Mouse (Mus musculus) CD4-positive naive resting alpha-beta T cell, adult 76 days (primary cell): ENCODE measurements around the gene Cphx1. TPM values are rescaled to one million over a fixed set of nuclear protein-coding genes. Genes with fewer than 3 reads are reported as not detected.

Experiments used
- total RNA-seq: library from RNA; stranded (reverse); gene quantifications from one replicate; pipeline ENCODE4 v1.2.4, GENCODE M21; 2023

Cphx1 gene
- total RNA-seq: not detected

DNA sequence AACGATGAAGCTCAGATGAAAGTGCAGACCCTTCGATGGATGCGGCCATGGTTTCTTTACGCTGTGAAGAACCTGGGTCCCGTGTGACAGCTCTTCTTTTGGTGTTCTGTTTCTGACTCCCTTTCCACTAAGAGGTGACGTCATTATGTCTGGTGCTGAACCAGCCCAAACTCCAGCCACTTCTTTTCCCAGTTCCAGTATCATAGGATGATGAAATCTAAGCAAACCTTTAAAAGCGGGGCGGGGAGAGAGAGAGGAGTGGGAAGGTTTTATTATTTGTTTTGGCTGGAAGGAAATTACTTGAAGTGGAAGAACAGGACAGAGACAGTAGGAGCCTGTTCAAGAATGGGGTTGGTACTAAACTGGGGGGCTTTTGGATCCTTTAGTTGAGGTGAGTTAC lies at the start of gene Cphx1:
TSS of gene Cphx1 (plus strand) at position 301 of the 400 bp plus-strand sequence.

DNA sequence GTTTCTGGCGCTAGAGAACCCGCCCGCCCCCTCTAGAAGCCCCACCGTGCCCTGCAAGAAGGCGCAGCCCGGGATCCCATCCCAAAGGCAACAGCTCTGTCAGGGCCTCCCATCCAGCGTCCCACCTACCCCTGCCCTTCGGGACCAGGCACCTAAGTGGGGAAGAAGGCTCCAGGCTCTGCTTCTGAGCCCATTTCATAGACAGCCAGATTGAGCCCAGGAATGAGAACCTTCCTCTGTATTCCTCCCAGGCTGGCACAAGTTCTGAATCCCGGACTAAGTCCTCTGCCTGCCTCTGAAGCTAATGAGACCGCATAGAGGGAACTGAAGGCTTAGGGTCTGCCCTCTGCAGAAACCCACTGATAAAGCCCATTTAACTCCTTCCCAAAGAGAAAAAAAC lies 35.1 kb upstream of the Cphx1 start, which contains the start of gene Plac9a:
TSS of gene Plac9a (minus strand) at position 101 of the 400 bp plus-strand sequence.

DNA sequence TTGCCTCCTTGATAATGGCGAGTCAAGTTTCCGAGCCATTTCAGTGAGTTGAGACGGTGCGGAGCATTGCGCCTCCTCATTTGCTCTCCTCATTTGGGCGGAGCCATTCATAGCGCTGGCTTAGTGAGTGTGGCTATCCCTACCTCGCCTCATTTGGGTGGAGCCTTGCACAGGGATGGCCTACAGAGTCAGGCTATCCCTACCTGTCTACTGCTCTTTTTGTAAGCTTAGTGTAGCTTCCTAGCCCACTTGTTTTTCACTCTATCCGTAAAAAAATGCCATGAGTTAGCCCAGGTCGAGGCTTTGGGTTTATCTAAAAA lies 10.6 kb upstream of the Cphx1 start, which contains the start of gene Tmem254a:
TSS of gene Tmem254a (minus strand) at position 111 of the 320 bp plus-strand sequence.

DNA sequence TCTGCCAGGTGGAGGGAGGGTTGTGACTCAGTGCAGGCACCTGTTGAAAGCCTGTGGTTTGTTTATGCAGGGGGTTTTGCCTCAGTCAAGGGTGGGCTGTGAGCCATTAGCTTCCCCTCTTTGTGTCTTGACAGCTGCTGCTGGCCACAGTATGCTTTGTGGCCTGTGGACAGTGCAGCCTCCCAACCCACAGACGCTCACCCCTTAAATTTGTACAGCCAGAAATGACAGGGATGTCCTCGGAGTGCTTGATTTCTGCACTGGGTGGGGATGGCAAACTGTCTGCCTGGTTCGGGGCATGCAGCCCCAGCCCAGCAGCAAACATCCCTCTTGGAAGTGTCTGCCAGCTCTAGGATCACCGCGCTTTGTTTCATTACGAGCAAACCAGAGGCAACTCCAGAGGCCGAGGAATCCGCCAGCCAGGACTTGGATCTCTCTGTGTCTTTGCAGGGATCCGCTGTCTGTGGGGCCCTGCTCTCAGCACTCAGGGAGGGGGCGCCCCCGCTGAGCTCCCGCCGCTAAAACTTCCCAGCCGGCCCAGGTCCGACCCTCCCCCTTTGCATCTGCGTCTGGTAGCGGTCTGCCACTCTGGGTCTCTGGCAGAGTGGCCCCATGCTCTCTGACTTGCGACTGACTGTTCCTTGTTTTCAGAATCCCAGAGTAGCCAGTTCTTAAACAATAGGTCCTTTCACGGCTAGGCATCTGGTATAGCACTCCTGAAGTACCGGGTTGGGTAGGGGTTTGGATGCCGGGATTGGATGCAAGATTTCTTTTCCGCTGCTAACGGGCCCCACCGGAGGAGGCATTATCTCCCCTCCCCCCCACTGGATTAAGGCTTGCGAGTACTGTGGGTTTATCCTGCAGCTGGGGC lies 40.5 kb downstream of the Cphx1 start, which contains the start of gene Duxbl1:
TSS of gene Duxbl1 (plus strand) at position 207 of the 871 bp plus-strand sequence.

Other genes with a start within 250 kb of the Cphx1 start
- gene Ppif, start 244.2 kb upstream of the Cphx1 start, total RNA-seq: 31.0 TPM
- 4.1 TPM for gene Zcchc24, start 169.3 kb upstream of the Cphx1 start, total RNA-seq
- gene Anxa11, start 96.1 kb upstream of the Cphx1 start, total RNA-seq: 76.8 TPM
- gene Plac9a, start 35.2 kb upstream of the Cphx1 start, total RNA-seq: not detected
- 7.0 TPM for gene Tmem254a, start 10.6 kb upstream of the Cphx1 start, total RNA-seq
- gene Duxbl1, start 40.3 kb downstream of the Cphx1 start, total RNA-seq: 0.50 TPM
- gene Gm9780, start 104.4 kb downstream of the Cphx1 start, total RNA-seq: not detected
- gene Tmem254c, start 129.1 kb downstream of the Cphx1 start, total RNA-seq: 21.1 TPM
- not detected for gene Cphx2, start 143.2 kb downstream of the Cphx1 start, total RNA-seq
- not detected for gene Cphx3, start 144.0 kb downstream of the Cphx1 start, total RNA-seq
- gene Duxbl2, start 180.0 kb downstream of the Cphx1 start, total RNA-seq: not detected
- not detected for gene Plac9b, start 244.2 kb downstream of the Cphx1 start, total RNA-seq